Mouse (Mus musculus) liver, postnatal 0 days (tissue): ENCODE measurements at regions not wholly inside any gene's neighbourhood (a gene's known extent, or its start where the extent isn't known, plus 50 kb on each side); places are given as distances from the start of the nearest gene placed in this dataset.

Experiments
- CTCF ChIP-seq: sonication (generic); IDR thresholded peaks from 2 replicates; pipeline ENCODE4 v1.5.1; 2016; ENCODE audit warnings: antibody characterized with exemption, low read depth
- EP300 ChIP-seq: IDR thresholded peaks from 2 replicates; pipeline ENCODE4 v1.6.1; 2016; ENCODE audit warnings: antibody characterized with exemption, low read depth, mild to moderate bottlenecking

DNA sequence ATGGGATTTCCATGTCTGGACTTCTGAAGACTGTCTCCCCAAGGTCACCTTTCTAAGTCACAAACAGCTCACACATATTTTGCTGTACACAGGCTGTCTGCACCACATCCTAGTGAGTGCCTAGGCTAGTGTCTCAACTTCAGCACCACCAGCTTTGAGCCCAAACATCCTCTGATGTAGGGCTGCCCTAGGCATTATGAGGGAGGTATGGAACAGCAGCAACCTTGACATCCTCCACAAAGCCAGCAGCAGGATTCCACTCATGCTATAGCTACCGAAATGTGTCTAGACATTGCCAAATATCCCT, 111.6 kb downstream of the Nufip1 start:
- TF ChIP-seq EP300 (no peak), CTCF (no peak)
